Mouse (Mus musculus) spleen, adult 18-20 months (tissue): ENCODE results near the gene Tob2.

Source experiments
- DNase-seq, 2 experiments: peaks; one replicate each; pipeline ENCODE4 v3.0.0; 2022; ENCODE audit warnings: mixed read lengths in 2 of 2

Gene Tob2

DNA sequence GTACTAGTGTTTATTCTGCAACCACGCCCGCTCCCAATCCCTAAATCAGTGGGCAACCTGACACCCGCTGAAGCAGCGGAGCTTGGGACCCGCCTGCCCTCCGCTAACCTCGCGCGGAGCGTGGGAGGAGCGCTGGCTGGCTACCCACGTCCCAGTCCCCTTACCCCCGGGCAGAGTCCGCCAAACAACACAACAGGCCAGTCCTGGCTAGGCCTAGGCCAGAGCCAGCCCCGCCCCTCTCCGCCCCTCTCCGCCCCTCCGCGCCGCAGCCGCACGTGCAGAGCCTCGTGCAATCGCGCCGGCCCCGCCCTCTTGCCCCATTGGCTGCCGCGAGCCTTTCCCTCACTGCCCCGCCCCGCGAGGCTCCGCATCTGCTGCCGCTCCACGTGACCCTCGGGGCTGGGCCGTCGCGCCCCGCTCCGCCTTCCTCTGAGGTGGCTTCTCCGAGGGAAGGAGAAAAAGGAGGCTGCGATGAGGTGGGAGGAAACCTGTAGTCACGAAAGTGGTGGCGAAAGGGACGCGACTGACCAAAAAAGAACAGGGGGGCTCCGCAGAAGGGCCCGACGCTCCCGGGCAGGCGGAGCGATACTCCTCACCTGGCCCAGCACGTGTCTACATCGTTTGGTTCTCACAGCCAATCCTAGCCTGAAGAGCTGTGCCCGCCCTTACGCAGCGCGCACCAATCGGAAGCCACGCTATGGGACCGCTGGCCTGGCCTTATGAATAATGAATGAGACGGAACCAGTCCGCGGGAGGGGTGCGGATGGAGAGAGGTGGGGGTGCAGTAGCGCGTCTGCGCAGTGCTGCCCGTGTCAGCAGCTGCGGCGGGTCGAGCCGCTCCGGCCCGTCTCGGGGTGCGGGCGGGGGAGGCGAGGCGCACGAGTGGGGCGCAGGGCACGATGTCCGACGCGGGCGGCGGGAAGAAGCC is 47.7 kb downstream of the Tob2 start:
- DNase-seq: peak; percentile 96 to 97

DNA sequence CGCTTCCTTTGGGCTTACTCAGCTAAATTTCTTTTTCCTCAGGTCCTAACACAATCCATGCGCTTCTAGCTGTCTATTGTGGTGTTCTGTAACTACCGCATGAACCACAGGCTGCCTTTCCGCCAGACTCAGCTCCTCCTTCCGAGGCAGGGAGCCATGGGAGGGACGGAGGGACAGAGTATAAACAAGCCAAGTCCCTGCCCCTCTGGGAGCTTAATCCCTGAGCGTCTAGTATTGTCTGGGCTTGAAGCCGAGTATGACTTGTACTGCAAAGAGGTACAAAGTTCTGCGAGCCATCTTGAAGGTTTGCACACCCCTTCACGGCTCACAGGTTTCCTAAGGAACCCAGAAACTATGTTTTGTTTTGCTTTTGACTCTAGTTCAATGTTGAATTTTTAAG is 48.4 kb downstream of the Tob2 start:
- DNase-seq: peak; percentile 38 to 41

DNA sequence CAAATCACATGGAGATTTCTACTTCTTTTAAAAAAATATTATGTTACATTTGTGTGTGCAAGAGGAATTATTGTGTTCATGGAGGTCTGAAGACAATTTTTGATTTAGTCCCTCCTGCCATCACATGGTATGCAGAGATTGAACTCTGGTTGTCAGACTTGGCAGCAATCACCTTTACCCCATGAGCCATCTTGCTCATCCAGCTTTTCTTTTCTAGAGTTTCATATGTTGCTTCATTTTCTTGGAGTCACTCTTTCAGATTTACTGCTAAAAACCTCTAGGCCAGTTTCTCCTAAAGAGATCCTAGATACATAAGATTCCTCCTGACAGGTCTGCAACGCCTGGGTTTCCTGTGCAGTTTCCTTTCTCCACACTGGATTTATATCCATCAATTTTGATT is 49.0 kb downstream of the Tob2 start:
- DNase-seq: no peak

DNA sequence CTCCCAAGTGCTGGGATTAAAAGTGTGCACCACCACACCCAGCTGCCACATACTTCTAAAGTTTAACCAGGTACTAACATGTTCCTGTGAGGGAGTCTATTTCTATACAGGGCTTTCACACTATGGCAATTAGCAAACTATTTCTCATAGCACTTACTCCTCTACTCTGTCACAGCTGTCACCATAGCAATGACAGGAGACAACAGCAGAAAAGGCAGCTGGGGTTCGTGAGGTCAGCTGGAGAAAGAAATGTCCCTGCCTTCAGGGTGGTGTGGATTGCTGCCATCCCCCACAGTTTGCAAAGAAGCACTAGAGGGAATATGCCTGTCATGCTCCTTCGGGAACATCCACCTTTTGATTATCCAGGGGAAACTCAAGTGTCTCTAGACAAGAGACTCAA is 49.8 kb downstream of the Tob2 start:
- DNase-seq: no peak

DNA sequence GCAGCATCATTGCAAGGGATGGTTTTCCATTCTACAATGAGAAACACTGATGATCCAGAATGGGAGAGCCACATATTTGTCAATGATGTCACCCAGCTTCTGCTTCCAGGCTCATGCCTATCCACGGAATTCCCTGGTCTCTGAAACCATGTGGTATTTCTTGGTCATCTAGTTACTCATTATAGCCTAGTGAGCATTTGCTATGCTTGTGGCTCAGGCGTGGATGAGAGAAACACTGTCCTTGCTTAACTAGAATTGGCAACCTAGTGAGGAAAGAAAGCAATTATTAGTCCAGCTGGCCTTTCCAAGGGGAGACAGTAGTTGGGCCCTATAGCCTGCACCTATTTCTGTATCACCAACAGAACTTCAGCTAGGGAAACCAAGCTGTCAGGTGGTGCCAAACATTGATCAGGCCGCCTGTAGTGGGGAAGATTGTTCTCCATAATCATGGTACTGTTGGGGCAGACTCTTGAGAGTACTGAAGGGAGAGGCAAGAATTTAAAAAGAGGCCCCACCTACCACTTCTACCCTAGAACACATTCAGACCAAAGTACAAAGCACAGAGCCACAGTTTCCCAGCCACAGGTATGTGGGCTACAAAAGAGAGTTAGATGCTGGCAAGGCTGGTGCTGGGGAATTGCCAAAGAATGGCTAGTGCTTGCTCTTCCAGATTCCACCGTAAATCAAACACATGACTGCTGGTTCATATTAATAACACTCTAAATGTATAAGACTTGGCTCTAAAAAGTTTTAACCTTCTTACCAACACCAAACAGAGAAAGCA is 51.8 kb downstream of the Tob2 start:
- DNase-seq: no peak

DNA sequence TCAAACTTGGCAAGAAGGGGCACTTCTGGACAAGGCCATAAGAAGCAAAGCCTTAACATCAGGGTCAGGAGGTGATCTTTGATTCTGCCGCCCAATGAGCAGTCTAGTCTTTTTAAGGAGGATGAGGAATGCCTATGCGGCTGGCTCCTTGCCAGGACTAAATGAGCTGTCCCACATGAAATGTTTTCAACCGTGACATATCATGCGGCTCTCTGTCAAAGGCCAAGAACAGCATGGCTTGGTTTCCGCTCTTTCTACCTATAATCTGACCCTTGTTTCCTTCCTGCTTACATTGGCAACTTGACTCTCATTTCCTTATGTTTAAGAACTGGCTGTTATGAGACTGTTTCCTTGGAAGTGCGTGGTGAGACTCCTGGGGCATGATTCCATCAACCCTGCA is 53.0 kb downstream of the Tob2 start:
- DNase-seq: no peak

DNA sequence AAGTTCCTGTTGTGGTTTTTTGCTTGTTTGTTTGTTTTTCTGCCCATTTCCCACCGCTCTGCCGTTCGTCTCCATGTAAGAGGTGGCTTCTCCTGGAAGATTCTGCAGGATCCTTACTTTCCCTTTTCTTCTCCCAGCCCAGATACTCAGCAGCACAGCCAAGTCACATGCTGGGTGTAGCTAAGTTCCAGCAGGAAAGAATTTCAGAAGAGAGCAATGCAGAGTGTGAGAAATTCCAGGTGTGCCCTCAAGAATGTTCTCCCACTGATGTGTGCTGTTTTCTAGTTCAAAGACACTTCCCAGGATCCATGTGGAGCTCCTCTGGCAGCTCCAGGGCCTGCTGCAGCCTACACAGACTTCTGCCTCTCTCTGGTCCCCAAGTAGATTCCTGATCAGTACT is 53.7 kb downstream of the Tob2 start:
- no peak for DNase-seq

DNA sequence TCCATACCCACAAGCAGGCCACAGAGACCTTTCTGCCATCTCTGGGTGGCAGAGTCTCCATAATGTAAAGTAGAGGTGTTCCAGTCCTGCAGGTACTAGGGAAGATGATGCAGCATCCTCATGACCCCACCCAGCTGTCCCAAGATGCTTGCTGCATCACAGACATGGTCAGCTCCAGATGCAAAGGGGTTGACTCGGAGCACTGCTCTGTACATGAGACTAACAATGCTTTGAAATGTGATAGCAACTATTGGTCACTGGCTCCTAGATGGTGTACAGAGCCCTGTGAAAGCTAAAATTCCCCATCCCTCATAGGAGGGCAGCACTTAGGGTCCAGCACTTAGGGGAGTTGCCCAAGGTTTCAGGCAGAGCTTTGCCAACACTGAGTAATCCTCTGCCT is 54.4 kb downstream of the Tob2 start:
- DNase-seq: no peak

DNA sequence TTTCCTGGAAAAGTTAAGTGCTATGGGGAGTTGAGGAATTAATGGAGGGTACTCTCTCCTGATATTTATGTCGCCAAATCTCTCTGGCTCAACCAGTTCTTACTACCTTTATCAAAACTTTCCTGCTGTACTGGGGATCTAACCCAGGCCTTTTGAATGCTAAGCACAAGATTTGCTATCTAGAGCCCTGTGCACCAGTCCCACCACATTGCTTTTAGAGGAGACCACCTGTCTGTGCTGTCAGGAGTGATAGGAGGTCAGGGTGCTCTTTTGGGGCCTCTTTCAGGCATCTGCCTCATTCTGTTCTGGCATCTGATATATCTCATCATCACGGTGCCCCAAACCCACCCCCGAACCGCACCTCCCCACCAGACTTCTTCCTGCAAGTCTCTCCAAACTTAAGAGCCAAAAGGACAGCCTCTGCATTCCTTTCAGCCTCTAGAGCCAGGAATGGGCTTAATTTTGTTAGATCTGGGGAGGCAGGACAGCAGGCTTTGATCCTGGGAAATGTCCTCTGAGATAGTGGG is 55.1 kb downstream of the Tob2 start:
- no peak for DNase-seq

DNA sequence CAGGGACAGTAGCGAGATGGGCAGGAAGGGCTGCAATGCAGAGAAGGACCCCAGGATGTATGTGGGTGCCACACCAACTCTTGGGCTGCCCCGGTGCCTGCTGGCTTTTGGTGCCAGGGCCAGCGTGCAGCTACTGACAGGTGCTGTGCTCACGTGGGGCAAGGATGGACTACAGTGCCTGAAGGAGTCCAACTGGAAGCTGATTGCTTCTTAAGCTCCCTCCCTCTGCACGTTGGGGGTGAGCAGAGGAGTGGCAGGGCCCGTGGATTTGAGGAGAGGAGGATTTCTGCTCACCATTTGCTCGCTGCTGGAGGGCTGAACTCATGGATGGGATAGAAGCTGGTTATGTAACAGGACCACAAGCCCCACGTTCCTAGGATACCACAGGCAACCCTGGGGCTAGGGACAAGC is 55.6 kb downstream of the Tob2 start:
- no peak for DNase-seq

DNA sequence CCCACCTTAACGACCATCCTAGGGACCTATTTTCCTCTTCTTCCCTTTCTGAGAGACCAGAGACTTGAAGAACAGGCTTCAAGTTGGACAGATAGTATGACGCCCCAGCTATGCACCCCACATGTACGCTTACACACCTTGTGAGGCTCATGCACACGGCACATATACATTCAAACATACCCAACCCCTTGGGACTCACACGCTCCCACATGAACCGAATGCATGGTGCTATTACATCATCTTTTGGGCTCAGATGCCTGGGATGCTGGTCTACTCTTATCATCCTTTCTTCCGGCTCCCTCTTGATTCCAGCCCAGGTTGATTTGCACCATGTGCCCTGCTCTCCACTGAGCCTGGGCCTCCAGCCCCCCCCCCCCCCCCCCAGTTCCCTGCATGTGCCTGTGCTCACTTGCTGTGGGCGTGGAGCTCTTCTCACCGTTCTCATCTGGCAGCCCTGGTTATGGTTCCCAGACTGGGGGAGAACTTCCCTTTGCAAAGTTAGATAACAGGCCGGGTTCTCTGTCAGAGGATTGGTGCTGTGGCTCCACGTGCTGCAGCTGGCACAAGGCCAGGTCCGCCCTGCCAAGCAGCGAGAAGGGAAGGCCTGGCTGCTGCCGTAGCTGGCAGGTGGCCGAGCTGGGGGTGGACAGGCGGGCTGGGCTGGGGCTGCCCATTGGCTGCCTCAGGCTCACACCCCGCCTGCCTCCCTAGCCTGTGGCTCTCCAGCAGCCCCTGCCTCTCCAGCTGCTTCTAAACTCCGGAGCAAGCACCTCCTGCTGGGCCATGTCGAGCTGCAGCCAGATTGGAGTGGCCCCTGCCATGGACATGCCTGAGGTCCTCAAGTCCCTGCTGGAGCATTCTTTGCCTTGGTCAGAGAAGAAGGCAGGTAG is 56.4 kb downstream of the Tob2 start, which contains the start of gene Tef:
Tef (plus strand) TSS at position 421 of the 890 bp plus-strand sequence.
- peak; percentile 81 to 82 for DNase-seq

DNA sequence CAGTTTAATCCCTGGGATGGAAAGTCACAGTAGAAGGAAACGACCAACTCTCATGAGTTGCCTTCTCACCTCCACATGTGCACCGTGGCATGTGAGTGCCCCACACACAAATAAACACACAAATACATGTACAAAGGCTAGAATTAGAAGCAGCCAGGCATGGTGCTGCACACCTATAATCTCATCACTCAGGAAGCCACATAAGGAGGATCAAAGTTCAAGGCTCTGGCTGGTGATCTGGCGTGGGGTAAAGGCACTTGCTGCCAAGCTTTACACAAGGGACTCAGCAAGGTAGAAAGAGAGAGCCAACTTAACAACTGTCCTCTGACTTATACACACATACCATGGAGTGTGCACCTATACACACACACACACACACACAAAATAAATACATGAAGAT is 58.2 kb downstream of the Tob2 start:
- DNase-seq: no peak

DNA sequence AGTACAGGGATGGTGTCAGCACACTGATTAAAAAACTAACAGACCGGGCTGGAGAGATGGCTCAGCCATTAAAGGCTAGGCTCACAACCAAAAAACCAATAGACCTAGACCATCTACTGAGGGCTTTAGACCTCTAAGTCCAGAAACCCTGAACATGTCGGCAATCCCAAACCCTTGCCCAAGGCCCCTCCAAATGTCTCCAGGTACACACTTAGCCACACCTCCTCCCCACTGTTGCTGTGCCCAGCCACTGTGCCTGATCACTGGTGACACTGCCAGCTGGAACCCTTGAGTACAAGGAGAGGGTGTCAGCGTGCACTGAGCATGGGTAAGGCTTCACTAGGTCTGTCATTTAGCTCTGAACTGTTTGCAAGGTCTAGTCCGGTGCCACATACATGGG is 60.2 kb downstream of the Tob2 start:
- no peak for DNase-seq
